Mouse (Mus musculus) urinary bladder, postnatal 4 days (tissue): ENCODE measurements at regions not wholly inside any gene's neighbourhood (a gene's known extent, or its start where the extent isn't known, plus 50 kb on each side); places are given as distances from the start of the nearest gene placed in this dataset.
"Not testable (repeated sequence)": the region's sequence is repeated elsewhere in the genome, so short reads cannot be mapped to it uniquely, and the experiment has no call there.

Experiments used
- DNase-seq, 2 experiments: peaks; one replicate each; pipeline ENCODE4 v3.0.0; 2021 to 2022; ENCODE audit warnings: low spot score in 2 of 2

GRCm38 (mm10) chr13:16487292-16487691 lies 475.6 kb downstream of the Inhba start:
- DNase-seq: no peak

GRCm38 (mm10) chr13:16490680-16491079 lies 479.0 kb downstream of the Inhba start:
- DNase-seq: not testable (repeated sequence)

DNA sequence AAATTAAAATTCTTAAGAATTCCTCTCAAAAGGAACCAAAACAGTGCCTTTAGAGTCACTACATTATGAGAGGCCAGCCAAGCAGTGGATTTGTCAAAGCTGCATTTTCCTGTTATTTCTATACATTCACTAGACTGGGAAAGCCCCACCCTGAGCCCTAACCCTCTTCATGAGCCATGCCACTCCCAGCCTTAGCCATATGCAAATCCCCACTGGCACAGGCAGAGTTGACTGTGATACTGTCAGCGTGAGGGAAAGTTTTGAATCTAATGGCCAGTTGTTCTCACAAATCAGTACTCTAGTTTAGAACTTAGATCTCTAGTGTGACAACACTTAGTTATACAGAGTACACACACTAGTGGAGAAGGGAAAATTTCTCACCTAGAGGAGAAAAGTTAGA lies 486.4 kb downstream of the Inhba start:
- DNase-seq: no peak

DNA sequence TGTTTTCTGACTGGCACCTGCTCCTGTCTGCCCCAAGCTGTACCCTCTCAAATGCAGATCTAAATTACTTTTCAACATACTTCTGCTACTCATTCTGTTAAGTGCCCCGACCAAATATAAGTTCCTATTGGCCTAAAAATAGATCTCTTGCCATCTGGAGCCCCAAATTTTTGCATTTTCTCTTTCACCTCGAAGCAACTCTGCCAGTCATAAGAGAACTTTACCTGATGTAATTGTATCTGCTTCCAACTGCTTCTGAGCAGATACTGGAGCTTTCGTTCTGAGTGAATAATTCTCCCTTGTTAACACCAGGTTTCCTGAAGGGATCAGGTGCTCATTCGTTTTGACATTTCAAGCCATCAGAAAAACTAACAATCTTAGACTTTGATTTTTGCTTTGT lies 501.2 kb downstream of the Inhba start:
- no peak for DNase-seq

GRCm38 (mm10) chr13:16515195-16515594 lies 503.5 kb downstream of the Inhba start:
- no peak for DNase-seq

GRCm38 (mm10) chr13:16529036-16529435 lies 517.4 kb downstream of the Inhba start:
- DNase-seq: no peak

DNA sequence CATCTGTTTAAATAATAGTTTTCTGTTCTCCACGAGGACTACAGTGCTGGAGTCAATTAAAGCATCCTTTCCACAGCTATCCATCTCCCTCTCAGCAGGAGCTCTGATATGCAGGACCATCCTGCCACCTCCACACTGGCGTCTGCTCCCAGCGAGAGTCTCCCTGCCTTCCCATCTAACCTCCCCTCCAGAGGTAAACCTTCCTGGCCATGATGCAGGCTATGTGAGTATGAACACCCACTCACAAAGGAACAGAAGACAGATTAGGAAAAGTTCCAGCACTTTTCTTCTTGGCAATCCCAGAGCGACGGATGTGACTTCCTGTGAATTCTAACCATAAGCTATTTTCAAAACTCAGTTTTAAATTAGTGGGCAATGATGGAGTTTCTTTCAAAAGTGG lies 532.1 kb downstream of the Inhba start:
- no peak for DNase-seq

- DNase-seq: no peak
These were observed 538.4 kb downstream of the Inhba start for GRCm38 (mm10) chr13:16550060-16550459.

- no peak for DNase-seq
These were observed 553.3 kb downstream of the Inhba start for GRCm38 (mm10) chr13:16564988-16565387.

DNA sequence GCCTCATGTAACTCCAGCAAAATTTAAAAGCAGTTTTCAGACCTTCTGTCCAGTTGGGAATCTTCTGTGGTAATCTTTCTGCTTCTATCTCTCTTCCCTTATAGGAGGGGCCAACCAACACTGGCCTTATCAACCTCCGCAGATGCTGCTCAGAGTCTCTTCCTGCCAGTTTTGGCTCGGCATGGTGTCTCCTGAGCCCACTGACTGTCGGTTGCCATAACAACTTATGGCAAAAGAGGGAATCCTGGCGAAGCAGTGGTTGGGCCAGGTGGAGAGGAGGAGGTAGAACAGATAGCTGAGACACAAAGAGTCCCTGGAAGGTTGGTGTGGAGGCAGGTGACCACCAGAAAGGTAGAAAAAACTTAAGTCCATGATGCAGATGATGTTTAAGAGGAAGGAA lies 562.4 kb downstream of the Inhba start:
- DNase-seq: no peak

DNA sequence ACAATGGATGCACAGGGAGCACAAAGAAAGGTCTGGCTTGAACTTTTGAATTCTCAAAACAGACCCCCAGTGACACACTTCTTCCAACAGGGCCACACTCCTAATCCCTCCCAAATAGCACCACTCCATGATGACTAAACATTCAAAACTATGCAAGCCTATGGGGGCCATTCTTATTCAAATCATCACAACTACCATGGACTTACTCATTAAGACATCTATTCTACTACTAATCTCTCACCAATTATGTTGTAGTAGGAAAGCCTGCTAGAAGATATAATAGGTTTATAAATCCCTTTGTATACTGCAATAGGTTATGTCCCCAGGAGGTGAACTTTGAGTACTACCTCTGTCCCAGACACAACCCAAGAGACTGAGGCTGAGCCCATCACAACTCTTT lies 574.6 kb downstream of the Inhba start:
- DNase-seq: no peak

DNA sequence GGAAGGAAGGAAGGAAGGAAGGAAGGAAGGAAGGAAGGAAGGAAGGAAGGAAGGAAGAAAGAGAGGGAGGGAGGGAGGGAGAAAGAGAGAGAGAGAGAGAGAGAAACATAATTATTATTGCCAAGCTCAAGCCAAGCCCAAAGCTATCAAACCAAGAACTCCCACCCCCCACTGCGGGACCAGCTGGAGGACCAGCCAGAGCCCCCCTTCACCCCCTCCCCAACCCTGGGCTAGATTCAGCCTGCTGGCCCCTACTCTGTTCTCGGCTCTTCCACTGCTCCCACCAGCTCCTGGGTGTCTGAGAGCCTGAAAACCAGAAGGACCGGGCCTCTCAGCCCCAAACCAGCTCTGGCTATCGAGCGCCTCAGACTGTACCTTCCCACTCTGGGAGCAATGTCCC lies 608.1 kb downstream of the Inhba start:
- DNase-seq: no peak

GRCm38 (mm10) chr13:16626584-16626983 lies 614.9 kb downstream of the Inhba start:
- DNase-seq: no peak

- DNase-seq: no peak
These were observed 621.9 kb downstream of the Inhba start for GRCm38 (mm10) chr13:16633445-16634092.

- no peak for DNase-seq
These were observed 624.6 kb downstream of the Inhba start for GRCm38 (mm10) chr13:16636251-16636650.

DNA sequence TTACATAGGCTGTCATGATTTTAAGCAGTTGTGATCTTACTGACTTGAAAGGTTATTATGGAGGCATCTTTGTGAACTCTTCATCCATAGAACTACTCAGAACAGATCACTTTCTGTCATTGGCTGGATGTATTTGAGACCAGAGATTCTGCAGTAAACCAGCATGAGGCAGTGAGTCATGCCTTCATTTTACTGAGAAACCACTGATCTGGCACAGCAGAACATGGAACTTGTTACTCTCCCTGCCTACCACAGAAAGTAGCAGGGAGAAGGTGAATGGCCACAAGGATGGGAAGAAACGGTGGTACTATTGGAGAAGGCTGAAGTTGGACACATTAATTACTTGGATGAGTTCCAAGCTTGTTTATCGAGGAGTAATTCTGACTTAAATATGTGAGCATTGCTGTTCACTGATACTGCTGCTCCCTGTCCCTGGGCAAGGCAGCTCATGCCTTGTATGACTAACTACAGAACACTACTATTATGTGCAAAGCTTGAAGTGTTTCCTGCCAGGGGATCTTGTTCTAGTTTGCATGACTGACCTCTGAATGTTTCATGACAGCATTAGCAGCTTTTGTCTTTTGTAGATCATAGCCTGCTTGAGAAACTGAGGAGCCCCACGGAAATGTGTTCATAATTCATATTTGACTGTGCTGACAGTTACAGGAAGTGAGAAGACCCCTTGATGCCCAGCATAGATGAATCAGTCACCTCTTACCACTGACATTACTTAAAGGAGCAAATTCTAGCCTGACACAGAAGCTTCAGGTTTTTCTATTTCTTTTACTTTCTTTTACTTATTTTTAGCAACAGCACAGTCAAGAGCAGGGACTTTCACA lies 630.2 kb downstream of the Inhba start:
- DNase-seq: no peak

DNA sequence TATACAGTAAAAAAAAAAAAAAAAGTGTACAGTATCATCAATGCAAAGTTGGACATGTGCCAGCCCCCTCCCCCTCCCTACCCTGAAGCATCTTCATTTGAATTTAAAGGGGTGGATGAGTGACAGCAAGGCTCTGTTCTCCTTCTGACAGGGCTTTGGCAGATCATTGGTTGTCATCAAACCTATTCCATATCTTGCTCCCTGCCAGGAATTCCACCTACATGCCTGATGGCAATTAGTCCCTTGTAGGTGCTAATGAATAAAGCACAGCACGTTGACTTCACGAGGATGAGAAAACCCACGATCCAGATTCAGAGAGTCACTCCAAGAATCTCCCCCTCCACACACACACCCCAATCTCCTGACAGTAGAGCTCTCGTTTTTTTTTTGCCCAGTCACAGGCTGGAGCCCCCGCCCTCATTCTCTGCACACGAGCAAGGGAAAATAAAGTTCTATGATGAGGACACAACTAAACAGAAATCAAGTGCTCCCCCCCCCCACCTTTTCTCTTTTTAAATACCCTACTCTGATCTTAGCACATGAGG lies 630.9 kb downstream of the Inhba start:
- no peak for DNase-seq

- DNase-seq: no peak
These were observed 633.7 kb downstream of the Inhba start for GRCm38 (mm10) chr13:16645311-16645710.

- no peak for DNase-seq
These were observed 634.4 kb downstream of the Inhba start for GRCm38 (mm10) chr13:16646056-16646455.

GRCm38 (mm10) chr13:16646649-16647048 lies 635.0 kb downstream of the Inhba start:
- DNase-seq: no peak

GRCm38 (mm10) chr13:16656110-16656509 lies 644.5 kb downstream of the Inhba start:
- no peak for DNase-seq

GRCm38 (mm10) chr13:16659894-16660293 lies 648.2 kb downstream of the Inhba start:
- no peak for DNase-seq

DNA sequence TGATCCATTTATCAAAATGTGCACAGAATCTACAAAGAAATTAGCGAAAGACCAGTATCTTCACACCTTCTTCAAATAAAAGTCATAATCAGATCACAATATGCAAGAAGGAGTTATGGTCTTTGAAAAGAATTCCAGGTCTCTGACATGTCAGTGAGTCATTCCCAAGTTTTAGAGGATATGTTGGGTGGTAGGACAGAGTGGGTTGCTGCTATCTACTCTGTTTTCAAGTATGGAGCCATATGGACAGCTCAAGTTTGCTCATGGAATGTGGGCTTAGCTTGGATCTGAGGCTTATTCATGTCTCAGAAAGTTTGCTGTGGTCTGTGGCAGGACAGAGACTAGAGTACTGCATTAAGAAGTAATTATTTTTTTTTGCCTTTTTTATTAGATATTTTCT lies 657.0 kb downstream of the Inhba start:
- no peak for DNase-seq
